Mouse (Mus musculus) G1E (cell line): Measurements from ENCODE around the gene Psmg1. TPM values are rescaled to one million over a fixed set of nuclear protein-coding genes. Genes with fewer than 3 reads are reported as not detected.
"Not testable (repeated sequence)": the region's sequence is repeated elsewhere in the genome, so short reads cannot be mapped to it uniquely, and the experiment has no call there.

Source experiments
- ATAC-seq: 2 replicates; pipeline ENCODE4 v1.8.0; 2016; ENCODE audit warnings: mild to moderate bottlenecking; ENCODE audit not compliant: insufficient number of reproducible peaks, poor library complexity, low FRiP score, severe bottlenecking; ENCODE audit errors: extremely low read depth
- DNase-seq: peaks from one replicate; pipeline ENCODE4 v3.0.0; 2012; ENCODE audit warnings: low spot score
- H3K27me3 ChIP-seq: 2 replicates; pipeline ENCODE4 v1.6.1; 2012; ENCODE audit warnings: mild to moderate bottlenecking, low read length, inconsistent platforms; ENCODE audit not compliant: insufficient read depth
- H3K36me3 ChIP-seq: replicated peaks from 2 replicates; pipeline ENCODE3; 2012; ENCODE audit warnings: mild to moderate bottlenecking, inconsistent platforms
- H3K4me1 ChIP-seq: 2 replicates; pipeline ENCODE4 v1.6.1; 2012; ENCODE audit warnings: low read depth, low read length, inconsistent platforms, mixed read lengths; ENCODE audit not compliant: insufficient read depth
- H3K4me3 ChIP-seq: 2 replicates; pipeline ENCODE4 v1.5.1; 2012; ENCODE audit warnings: low read depth, mild to moderate bottlenecking, inconsistent platforms, low read length, moderate library complexity, mixed read lengths
- H3K9me3 ChIP-seq: replicated peaks from 2 replicates; pipeline ENCODE4 v1.6.1; 2012; ENCODE audit warnings: inconsistent platforms
- CTCF ChIP-seq: IDR thresholded peaks from 2 replicates; pipeline ENCODE4 v1.5.1; 2012; ENCODE audit warnings: low read depth, low read length, inconsistent platforms, mixed read lengths
- GATA1 ChIP-seq: IDR thresholded peaks from 2 replicates; pipeline ENCODE4 v1.6.1; 2012; ENCODE audit warnings: borderline replicate concordance, low read length, inconsistent platforms, mixed read lengths
- GATA2 ChIP-seq: IDR thresholded peaks from 2 replicates; pipeline ENCODE4 v1.6.1; 2012; ENCODE audit warnings: low read depth, low read length, inconsistent platforms, borderline replicate concordance
- POLR2AphosphoS5 ChIP-seq: IDR thresholded peaks from 2 replicates; pipeline ENCODE4 v1.6.1; 2012; ENCODE audit warnings: low read depth, low read length, inconsistent platforms; ENCODE audit not compliant: insufficient replicate concordance
- TAL1 ChIP-seq: conservative IDR thresholded peaks from 2 replicates; pipeline ENCODE4 v1.6.1; 2012; ENCODE audit warnings: low read depth, low read length, inconsistent platforms, mixed read lengths
- polyA plus RNA-seq: library from polyadenylated mRNA; stranded (reverse); fragments of >175 nt; gene quantifications from 2 replicates; pipeline ENCODE4 v1.2.3, GENCODE M21; 2012
- total RNA-seq, 2 experiments: library from RNA; stranded (forward) in 1 of 2; stranded (reverse) in 1 of 2; fragments of 200-1000 nt in 1 of 2; fragments of >200 nt in 1 of 2; fragmentation: Nextera tagmentation in 1 of 2; gene quantifications; 2 replicates each; pipeline ENCODE4 v1.2.3; 2014 to 2017

The Psmg1 gene
- total and polyA plus RNA-seq, 3 experiments: 29.9 to 89.8 (median 70.4) TPM

DNA sequence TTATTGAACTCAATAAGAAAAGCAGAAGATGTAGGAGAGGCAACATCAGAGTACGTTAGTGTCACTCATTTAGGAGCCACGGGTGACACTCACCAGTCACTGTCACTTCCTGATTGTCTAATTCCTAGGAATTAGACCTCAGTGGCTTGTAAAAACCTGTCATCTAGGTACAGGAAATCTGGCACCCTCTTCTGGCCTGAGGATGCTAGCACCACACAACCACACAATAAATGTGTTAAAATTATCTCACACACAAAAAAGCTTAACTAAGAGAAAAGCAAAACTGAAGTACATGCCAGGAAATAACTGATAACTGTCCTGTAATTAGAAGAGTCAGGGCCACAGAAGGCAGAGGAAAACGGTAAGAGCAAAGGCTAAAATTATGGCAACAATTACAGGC lies 34.5 kb upstream of the Psmg1 start:
- H3K27me3 ChIP-seq: no peaks in the 10 kb centered on the region
- no peak for TF ChIP-seq GATA1
- no peak for TF ChIP-seq GATA2
- TF ChIP-seq TAL1: no peak
- TF ChIP-seq POLR2AphosphoS5: no peak
- TF ChIP-seq CTCF: no peak
- ATAC-seq (no peak), DNase-seq (no peak)
- H3K4me1 ChIP-seq: no peaks in the 10 kb centered on the region
- peaks cover 78% of the 10 kb centered on the region for H3K36me3 ChIP-seq
- no peaks in the 10 kb centered on the region for H3K9me3 ChIP-seq
- no peak overlapping the region for H3K4me3 ChIP-seq

DNA sequence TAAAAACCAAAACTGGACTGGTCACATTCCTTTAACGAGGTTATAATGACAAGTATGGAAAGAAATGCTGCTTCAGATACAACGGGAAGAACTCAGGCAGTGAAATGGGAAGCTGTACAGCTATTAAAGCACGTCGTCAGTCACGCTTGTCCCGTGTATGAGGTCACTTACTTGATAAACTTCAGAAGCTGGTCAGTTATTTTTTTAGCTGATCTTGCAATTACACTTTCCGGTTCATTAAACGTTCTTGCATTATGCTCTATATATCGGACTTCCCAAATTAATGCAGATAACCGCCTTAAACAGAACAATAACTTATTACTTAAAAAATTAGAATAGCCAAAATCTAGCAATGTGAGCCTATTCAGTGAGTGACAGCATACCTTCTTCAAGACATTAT lies 30.3 kb upstream of the Psmg1 start:
- H3K4me1 ChIP-seq: no peaks in the 10 kb centered on the region
- no peak for TF ChIP-seq TAL1
- TF ChIP-seq GATA2: no peak
- no peak for TF ChIP-seq CTCF
- no peak for TF ChIP-seq GATA1
- no peak for TF ChIP-seq POLR2AphosphoS5
- H3K36me3 ChIP-seq: peaks cover 80% of the 10 kb centered on the region
- no peak overlapping the region for H3K4me3 ChIP-seq
- no peaks in the 10 kb centered on the region for H3K9me3 ChIP-seq
- no peak for DNase-seq
- H3K27me3 ChIP-seq: no peaks in the 10 kb centered on the region
- ATAC-seq: no peak

DNA sequence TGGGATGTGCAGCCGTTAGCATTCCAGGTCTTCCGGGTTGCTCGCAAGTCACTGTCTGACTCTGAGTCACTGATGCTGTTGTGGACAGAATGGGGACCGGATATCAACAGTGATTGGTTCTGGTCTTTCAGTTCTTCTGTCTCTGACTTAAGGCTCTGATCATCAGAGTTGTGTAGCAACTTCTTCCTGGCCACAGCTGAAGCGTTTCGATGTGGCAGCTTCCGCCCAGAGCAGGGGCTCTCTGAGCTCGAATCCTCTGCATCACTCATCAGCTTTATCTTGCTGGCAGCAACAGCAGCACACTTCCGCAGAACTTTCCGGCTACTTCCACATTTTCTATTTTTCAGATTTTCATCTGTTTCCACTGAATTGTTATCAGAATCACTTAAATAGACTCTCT lies 18.4 kb upstream of the Psmg1 start:
- H3K27me3 ChIP-seq, ATAC-seq, H3K4me1 ChIP-seq, H3K4me3 ChIP-seq, H3K9me3 ChIP-seq, DNase-seq: not testable (repeated sequence)
- H3K36me3 ChIP-seq: peaks cover 27% of the 10 kb centered on the region

DNA sequence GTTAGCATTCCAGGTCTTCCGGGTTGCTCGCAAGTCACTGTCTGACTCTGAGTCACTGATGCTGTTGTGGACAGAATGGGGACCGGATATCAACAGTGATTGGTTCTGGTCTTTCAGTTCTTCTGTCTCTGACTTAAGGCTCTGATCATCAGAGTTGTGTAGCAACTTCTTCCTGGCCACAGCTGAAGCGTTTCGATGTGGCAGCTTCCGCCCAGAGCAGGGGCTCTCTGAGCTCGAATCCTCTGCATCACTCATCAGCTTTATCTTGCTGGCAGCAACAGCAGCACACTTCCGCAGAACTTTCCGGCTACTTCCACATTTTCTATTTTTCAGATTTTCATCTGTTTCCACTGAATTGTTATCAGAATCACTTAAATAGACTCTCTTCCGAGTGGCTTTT lies 13.5 kb upstream of the Psmg1 start:
- peaks cover 41% of the 10 kb centered on the region for H3K36me3 ChIP-seq
- H3K9me3 ChIP-seq, H3K27me3 ChIP-seq, ATAC-seq, H3K4me3 ChIP-seq, DNase-seq, H3K4me1 ChIP-seq: not testable (repeated sequence)

DNA sequence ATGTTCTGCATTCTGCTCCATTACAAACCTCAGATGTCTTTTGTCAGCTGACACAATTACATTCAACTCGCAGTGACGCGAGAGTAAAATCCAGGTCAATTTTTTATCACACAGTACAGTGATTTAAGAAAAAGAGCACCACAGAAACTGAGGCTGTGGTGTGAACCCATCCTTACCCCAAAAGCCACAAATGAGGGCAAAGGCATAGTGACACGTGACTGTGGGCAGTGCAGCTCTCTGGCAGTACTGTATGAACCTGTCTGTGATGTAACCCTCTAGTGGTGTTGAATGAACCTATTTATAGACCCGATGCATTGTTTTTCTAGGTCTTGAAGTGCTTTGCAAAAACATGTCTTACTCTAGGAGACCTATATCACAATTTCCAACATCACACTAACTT lies 8.5 kb upstream of the Psmg1 start:
- Histone ChIP-seq H3K36me3 (peaks cover 72% of the 10 kb centered on the region), H3K4me1 (no peaks in the 10 kb centered on the region), H3K27me3 (no peaks in the 10 kb centered on the region), H3K4me3 (no peak overlapping the region), H3K9me3 (no peaks in the 10 kb centered on the region)
- TF ChIP-seq GATA2 (no peak), CTCF (no peak), TAL1 (no peak), POLR2AphosphoS5 (no peak), GATA1 (no peak)
- ATAC-seq (no peak; the same call in 1 of the 2 replicates), DNase-seq (no peak)

DNA sequence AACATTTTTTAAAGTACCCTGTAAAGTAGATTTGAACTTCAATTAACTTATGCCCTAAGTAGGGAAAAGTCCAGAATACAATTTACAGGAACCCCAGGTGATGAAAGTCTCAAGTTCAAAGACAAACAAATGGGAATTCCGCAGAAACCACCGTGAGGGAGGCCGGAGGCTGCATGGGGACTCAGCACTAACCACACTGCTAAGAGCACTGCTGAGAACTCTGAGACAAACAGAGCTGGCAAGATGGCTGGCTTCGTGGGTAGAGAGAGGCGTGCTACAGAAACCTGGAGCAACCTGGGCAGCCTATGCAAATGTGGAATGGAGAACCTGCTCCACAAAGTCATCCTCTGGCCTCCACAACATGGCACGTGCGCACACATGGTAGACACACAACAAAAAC lies 5.4 kb upstream of the Psmg1 start:
- no peaks in the 10 kb centered on the region for H3K27me3 ChIP-seq
- peaks cover 7% of the 10 kb centered on the region for H3K4me1 ChIP-seq
- TF ChIP-seq GATA1 (no peak), TAL1 (no peak), GATA2 (no peak), CTCF (no peak), POLR2AphosphoS5 (no peak)
- ATAC-seq (no peak), DNase-seq (no peak)
- peaks cover 71% of the 10 kb centered on the region for H3K36me3 ChIP-seq
- H3K4me3 ChIP-seq: no peak overlapping the region
- H3K9me3 ChIP-seq: no peaks in the 10 kb centered on the region

DNA sequence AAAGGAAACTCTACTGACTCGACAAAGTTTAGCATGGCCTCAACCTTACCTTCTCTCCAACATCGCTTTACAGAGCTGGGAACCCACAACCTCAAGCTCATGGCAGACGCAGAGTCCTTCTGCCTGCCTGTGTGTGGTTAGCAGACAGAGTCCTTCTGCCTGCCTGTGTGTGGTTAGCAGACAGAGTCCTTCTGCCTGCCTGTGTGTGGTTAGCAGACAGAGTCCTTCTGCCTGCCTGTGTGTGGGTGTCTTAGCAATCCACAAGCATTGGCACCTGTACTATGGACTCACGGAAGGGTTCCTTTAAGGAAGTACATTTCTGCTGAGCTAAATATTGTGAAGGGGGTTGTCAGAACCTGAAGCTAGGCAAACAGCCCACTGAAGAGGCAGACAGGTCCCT lies 3.8 kb upstream of the Psmg1 start:
- not testable (repeated sequence) for ATAC-seq, H3K9me3 ChIP-seq, H3K4me3 ChIP-seq, H3K27me3 ChIP-seq, DNase-seq
- Histone ChIP-seq H3K4me1 (peaks cover 13% of the 10 kb centered on the region), H3K36me3 (peaks cover 58% of the 10 kb centered on the region)
